Mouse (Mus musculus) erythroblast, embryonic 14.5 days (primary cell): ENCODE data around the gene Nup210.

Experiments
- GATA1 ChIP-seq: IDR thresholded peaks from 2 replicates; pipeline ENCODE4 v1.6.1; 2012; ENCODE audit warnings: low read length, inconsistent platforms, mixed read lengths
- TAL1 ChIP-seq: IDR thresholded peaks from 3 replicates; pipeline ENCODE4 v1.6.1; 2012; ENCODE audit warnings: low read length, inconsistent platforms, mixed read lengths

DNA sequence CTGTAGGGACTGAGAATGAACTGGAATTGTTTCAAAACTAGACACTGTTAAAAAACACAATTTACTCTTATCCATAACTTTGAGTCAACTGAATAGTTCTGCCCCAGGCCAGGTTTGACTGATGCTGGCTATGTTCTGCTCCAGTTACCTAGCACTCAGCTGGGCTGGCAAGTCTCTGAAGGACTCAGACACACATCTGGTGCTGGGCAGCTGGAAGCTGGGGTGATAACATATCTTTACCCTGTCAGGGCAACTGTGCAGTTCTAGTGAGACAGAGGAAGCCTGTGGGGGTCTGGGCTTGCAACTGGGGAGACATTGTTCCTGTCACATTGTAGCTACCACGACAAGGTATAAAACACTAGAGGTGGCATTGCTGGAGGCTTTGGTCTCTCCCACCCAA, 14.2 kb upstream of the Nup210 start:
- TF ChIP-seq TAL1 = no peak
- no peak for TF ChIP-seq GATA1
